Mouse (Mus musculus): ENCODE results near the gene Treh.

The Treh gene

DNA sequence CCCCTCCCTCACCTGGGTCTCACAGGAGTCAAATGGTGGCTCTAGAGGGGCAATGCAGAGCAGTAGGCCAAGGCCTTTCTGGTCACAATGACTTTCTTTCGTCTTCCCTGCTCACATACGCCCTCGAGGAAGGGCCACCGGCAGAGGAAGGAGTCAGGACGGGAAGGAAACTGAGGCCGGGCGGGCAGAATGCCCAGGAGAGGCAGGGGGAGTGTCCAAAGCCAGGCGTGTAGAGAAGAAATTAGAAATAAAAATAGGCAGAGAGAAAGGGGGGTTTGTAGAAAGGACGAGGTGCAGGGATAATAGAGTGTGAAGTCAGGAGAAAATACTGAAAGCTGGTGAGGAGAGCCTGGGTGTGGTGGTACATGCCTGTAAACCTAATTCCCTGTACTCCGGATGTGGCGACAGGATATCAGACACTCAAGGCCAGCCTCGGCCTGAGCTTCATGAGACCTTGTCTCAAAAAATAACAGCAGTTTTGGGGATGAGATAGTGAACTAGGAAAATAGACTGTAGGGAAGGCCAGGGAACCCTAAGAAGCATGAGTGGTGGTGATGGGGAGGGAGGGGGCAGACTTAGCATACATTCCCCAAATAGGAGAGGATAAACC is 60.0 kb downstream of the Treh start:
- ATAC-seq (ENCODE audit: insufficient number of reproducible peaks, low FRiP score, low TSS enrichment) = no peak

DNA sequence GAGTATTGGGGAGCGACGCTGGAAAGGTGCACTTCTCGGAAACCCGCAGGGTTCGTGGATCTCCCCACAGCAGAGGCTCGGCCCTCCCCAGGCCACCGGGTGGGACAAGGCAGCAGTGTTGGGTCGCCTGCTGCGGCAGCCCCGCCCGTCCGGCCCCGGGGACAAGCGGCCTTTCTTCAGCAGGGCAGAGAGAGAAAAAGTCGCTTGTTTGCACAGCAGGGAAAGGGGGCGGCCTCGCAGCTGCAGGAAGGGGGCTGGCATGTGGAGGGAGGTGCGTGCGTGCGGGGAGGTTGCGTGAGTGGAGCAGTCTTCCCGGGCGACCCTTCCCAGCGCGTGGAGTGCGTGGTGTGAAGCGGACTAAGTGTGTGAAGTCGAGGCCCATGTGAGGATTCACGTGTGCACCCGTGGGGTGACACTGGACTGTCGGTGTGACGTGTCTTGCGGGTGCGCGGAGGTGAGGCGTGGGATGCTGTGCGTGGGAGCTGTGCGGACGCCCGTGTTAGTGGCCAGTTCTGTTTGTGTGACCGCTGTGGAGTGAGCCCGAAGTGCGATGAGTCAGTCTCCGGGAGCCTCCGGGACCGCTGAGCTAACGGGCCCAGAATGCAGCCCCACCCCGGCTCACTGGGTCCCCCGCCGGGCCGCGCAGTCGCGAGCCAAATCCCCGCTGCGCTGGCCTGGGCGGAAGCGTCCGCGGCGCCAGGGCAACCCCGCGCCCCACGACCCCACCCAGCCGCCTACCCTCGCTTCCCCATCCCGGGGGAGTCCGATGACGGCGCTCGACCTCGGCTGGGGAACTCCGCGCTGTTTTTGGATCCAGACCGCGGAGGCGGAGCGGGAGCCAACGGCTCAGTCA is 60.9 kb downstream of the Treh start:
- peak; percentile 28; the same call in 1 of the 2 replicates for ATAC-seq (ENCODE audit: insufficient number of reproducible peaks, low FRiP score, low TSS enrichment)

DNA sequence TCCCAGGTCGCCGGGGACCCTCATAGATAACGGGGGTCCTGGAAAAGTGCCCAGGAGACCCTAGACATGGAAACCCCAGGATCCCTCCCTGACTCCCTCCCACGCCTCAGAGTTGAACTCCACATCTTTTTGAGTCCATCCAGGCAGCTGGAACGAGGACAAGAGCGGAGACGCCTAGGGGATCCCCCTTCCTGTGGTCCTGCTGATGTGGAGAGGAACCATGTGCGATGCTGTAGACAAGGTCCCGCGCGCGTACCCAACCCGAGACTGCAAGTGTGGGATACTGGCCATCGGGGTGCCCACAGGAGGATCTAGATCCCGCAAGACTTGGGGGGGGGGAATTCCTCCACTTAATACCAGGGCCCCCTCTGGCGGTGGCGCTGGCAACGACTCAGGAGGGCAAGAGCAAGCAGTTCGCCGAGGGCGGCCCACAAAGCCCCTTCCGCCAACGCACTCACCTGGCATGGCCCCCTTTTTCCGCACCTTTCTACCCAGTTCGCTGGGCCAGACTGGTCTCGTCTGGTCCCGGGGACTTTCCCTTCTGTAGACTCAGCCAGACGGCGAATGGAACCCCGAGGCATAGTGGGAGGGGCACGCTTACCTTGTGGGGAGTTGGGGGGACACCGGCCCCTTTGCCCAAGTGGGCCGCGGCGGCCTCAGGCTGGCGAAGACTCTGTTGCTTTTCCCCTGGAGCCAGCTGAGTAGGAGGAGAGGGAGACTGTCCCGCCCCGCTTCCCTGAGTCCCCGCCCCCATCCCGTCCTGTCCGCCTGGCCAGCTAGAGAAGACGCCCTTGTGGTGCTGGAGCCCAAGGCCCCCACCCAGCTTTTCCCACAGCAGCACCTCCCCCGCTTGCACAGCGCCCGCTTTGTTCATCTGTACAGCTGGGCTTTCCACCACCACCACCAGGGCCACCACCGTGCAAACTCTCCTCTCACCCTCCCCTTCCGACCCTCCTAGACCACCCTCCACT is 61.8 kb downstream of the Treh start, which contains the start of gene Phldb1:
Gene Phldb1, minus strand, starts transcription at position 675 of the 971 bp plus-strand sequence.
- peak; percentile 34; the same call in 1 of the 2 replicates for ATAC-seq (ENCODE audit: insufficient number of reproducible peaks, low FRiP score, low TSS enrichment)

DNA sequence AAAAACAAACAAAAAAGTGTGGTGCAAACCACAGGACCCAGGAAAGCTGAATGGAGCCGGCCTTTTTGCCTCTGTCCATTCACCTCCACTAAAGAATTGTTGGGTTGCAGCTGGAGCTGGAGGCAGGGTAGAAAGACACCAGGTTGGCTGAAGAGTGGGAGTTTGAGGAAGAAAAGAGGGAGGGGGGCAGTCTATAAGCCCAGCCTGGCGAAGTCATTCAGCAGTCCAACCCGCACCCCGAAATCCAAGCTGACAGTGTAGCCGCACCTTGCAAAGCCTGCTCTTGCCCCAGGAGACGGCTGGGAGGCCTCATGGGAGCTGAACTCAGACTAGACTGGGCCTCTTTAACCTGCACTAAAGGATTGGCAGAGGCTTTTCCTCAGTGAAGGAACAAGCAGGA is 62.9 kb downstream of the Treh start:
- ATAC-seq (ENCODE audit: insufficient number of reproducible peaks, low FRiP score, low TSS enrichment) = no peak

All from cerebellum, adult (tissue).